Mouse (Mus musculus): Measurements from ENCODE around the gene Kirrel2.

DNA sequence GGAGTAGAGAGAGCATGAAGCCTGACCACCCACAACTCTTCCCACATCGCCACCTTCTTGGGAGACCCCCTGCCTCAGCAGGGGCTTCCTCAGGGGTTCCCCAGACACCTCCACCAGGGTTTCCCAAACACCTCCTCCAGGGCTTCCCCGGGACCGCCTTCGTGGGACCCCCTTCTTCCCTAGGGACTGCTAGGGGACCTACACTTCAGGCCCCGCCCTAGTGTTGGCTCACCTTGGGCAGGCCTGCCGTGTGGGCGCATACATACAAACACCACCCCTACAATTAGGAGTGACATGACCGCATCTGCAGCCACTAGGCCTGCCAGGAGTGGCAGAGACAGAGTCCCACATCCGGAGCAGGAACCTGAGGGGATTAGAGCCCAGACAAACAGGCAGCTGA lies 39.6 kb downstream of the Kirrel2 start:
- TF ChIP-seq CTCF (IDR thresholded peaks at IDR 0.05; ENCODE audit: insufficient read depth, low read length) (no peak), POLR2A (IDR thresholded peaks at IDR 0.05; ENCODE audit: borderline replicate concordance, extremely low read depth, low read depth, low read length) (no peak)

Data from lung, adult 2 months (tissue).